Mouse (Mus musculus) heart, postnatal 10 days (tissue): ENCODE measurements around the gene Chaf1a. TPM values are rescaled to one million over a fixed set of nuclear protein-coding genes. Genes with fewer than 3 reads are reported as not detected.

ENCODE experiments used
- DNase-seq, 2 experiments: peaks; one replicate each; pipeline ENCODE4 v3.0.0; 2021
- intact Hi-C: fragments of 180-260 bp; cut with DNase I; formaldehyde crosslinking; loops from one replicate; pipeline ENCODE4 v1.15.1; 2025
- total RNA-seq, 2 experiments: library from RNA; stranded (reverse); gene quantifications; 2 replicates each; pipeline ENCODE4 v1.2.3; 2021

The Chaf1a gene
- total RNA-seq, 2 experiments from 2014 or later = 5.2 to 6.3 TPM

DNA sequence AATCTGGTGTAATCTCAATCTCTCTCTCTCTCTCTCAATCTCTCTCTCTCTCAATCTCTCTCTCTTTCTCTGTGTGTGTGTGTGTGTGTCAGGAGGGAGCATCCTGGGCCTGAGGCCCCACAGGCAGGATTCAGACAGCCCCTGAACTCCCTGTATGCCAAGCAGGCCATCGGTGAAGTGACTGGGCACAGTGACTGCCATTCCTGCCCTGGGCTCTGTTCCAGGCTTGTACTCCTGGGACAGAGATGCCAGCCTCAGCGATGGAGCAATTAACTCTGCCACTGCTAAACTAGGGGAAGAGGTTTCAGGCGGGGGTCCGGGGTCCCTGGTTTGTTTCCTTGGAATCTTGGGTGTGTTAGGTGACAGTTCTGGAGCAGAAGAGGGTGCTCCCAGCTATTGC is 70.3 kb downstream of the Chaf1a start:
- intact Hi-C loops = no loop called here

GRCm38 (mm10) chr17:56111021-56111420 is 70.8 kb downstream of the Chaf1a start:
- no peak for DNase-seq
- intact Hi-C loops = no loop called here

More for the DNA sequence above, 70.3 kb downstream of the Chaf1a start:
- peak; percentile 82 to 84 for DNase-seq

- intact Hi-C loops = no loop called here
- DNase-seq = peak; percentile 70 to 85
These were observed 71.6 kb downstream of the Chaf1a start for GRCm38 (mm10) chr17:56111864-56112263.

DNA sequence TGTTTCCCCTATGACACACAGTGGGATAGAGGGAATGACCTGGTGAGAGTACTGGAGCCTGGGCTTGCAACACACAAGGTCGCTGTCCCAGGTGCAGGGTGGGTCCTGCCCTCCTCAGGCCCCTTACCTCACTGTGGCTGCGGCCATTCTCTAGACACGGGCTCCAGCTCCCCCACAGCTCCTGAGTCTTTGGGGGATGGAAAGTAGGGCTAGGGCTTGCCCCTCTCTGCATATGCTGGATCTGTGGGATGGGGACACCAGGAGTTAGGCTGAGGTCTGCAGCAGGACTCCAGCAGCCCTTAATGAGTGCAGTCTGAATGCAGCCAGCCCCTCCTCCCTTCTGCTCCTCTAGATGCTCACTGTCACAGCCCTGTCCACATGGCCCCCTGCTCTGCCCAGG is 72.5 kb downstream of the Chaf1a start:
- no peak for DNase-seq
- intact Hi-C loops = no loop called here

- no peak for DNase-seq
- intact Hi-C loops = no loop called here
These were observed 76.0 kb downstream of the Chaf1a start for GRCm38 (mm10) chr17:56116193-56116592.

- peak; percentile 87 to 90 for DNase-seq
- intact Hi-C loops = no loop called here
These were observed 77.0 kb downstream of the Chaf1a start, which contains the start of gene Plin5 for GRCm38 (mm10) chr17:56117251-56117710. TSS of gene Plin5 (minus strand) at chr17:56117596.

- intact Hi-C loops = no loop called here
- no peak for DNase-seq
These were observed 79.2 kb downstream of the Chaf1a start for GRCm38 (mm10) chr17:56119431-56119830.

DNA sequence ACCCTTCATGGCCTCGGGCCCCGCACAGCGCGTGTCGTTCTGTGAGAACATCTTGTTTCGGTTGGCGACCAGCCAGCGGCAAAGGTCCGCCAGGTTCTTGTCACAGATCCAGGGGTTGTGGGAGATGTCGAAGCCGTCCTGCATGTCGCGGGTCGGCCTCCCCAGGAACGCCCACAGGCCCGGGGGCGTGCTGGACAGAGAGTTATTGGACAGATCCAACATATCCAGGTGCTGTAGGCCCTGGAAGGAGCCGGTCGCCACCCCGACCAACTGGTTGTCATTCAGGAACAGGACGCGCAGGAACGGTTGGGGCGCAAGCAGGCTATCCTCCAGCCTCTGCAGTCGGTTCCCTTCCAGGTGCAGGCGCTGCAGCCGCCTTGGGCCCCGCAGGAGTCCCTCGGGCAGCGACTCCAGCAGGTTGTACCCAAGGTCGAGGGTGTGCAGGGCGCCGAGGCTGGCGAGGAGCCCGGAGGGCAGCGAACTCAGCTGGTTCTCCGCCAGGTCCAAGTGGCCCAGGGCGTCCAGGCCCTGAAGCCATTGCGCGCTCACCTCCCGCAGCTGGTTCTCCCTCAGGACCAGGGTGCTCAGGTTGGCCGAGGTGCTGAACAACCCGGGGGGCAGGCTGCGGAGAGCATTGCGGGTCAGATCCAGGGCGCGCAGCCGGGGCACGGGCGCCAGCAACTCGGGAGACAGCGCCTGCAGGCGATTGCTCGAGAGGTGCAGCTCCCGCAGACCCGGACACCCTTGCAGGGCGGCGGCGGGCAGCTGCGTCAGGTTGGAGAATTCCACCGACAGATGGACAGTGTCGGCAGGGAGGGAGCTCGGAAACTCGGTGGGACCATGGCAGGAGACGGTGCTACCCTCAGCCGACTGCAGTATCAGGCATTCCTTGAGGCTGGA is 80.0 kb downstream of the Chaf1a start:
- intact Hi-C loops = no loop called here
- peak; percentile 85 to 86 for DNase-seq

DNA sequence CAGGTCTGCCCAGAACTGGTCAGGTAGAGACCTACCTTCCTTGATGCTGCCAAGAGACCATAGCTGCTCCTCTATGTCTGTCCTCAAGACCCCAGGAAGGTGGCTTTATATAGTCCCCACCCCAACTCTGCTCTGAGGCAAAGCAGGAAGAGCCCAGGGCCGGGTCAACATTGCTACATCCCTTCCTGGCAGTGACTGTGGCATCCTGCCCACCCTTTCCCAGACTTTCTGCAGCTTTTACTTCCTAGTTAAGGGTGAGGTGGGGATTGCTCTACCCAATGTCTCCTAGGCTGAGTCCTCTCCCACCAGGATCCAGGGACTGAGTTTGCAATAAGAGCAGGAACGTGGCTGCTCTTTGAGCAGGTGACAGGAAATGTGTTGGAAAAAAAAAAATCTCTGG is 81.6 kb downstream of the Chaf1a start, which contains the start of gene Lrg1:
Gene Lrg1, minus strand, starts transcription at position 176 of the 400 bp plus-strand sequence.
- intact Hi-C loops = no loop called here
- no peak for DNase-seq

Other genes starting within 250 kb of the Chaf1a start
- 1 to 10 TPM; 5.5 to 5.6 TPM for gene Zfp119a, start 161.5 kb upstream of the Chaf1a start, total RNA-seq
- 1 to 10 TPM; 4.9 to 5.3 TPM for gene Zfp959, start 148.3 kb upstream of the Chaf1a start, total RNA-seq
- gene Zfp119b, start 90.9 kb upstream of the Chaf1a start, total RNA-seq = 1 to 10 TPM; 4.4 to 4.5 TPM
- under 1 TPM; 0.22 to 0.82 TPM for gene Ebi3, start 87.8 kb upstream of the Chaf1a start, total RNA-seq
- gene Yju2, start 81.3 kb upstream of the Chaf1a start, total RNA-seq = 10 to 100 TPM; 12.8 TPM
- gene Shd, start 70.0 kb upstream of the Chaf1a start, total RNA-seq = 1 to 10 TPM; 1.8 to 3.4 TPM
- gene Fsd1, start 53.9 kb upstream of the Chaf1a start, total RNA-seq = under 1 TPM in 1 of 2 experiments, not detected in 1; 0.31 TPM
- 10 to 100 TPM; 17.8 to 18.8 TPM for gene Stap2, start 34.9 kb upstream of the Chaf1a start, total RNA-seq
- gene Mpnd, start 34.7 kb upstream of the Chaf1a start, total RNA-seq = 10 to 100 TPM; 47.4 to 50.1 TPM
- 10 to 100 TPM; 32.0 to 33.9 TPM for gene Sh3gl1, start 3.8 kb upstream of the Chaf1a start, total RNA-seq
- gene Ubxn6, start 34.6 kb downstream of the Chaf1a start, total RNA-seq = 10 to 100 TPM; 50.9 to 57.4 TPM
- gene Hdgfl2, start 39.2 kb downstream of the Chaf1a start, total RNA-seq = 10 to 100 TPM; 38.9 to 42.2 TPM
- gene Plin4, start 69.4 kb downstream of the Chaf1a start, total RNA-seq = 100 to 1,000 TPM in 1 of 2 experiments, 10 to 100 TPM in 1; 80.9 to 155 TPM
- 100 to 1,000 TPM; 126 to 166 TPM for gene Plin5, start 77.2 kb downstream of the Chaf1a start, total RNA-seq
- 10 to 100 TPM; 12.6 to 25.2 TPM for gene Lrg1, start 81.6 kb downstream of the Chaf1a start, total RNA-seq
- gene Sema6b, start 99.9 kb downstream of the Chaf1a start, total RNA-seq = 10 to 100 TPM; 11.3 to 13.7 TPM
- gene Tnfaip8l1, start 122.0 kb downstream of the Chaf1a start, total RNA-seq = 1 to 10 TPM; 5.8 to 8.4 TPM
- gene Mydgf, start 143.5 kb downstream of the Chaf1a start, total RNA-seq = 10 to 100 TPM; 36.6 to 40.3 TPM
- 10 to 100 TPM; 29.1 to 33.3 TPM for gene Dpp9, start 178.5 kb downstream of the Chaf1a start, total RNA-seq
- gene Fem1a, start 216.4 kb downstream of the Chaf1a start, total RNA-seq = 10 to 100 TPM; 81.5 to 94.9 TPM
- 10 to 100 TPM; 11.6 to 12.7 TPM for gene Ticam1, start 236.3 kb downstream of the Chaf1a start, total RNA-seq